Mouse (Mus musculus): Measurements from ENCODE around the gene Rccd1. TPM values are rescaled to one million over a fixed set of nuclear protein-coding genes. Genes with fewer than 3 reads are reported as not detected.

The Rccd1 gene
- polyA plus RNA-seq, 1 experiment from 2014 or later: 16.1 TPM

Other genes with a start within 250 kb of the Rccd1 start
- 237 and 256 TPM in 2 replicates for gene Idh2, start 209.1 kb downstream of the Rccd1 start, polyA plus RNA-seq (2015; fragmentation: Nextera tagmentation; extraction: Ambion mirVana)
- 23.9 and 26.5 TPM in 2 replicates for gene Sema4b, start 137.6 kb downstream of the Rccd1 start, polyA plus RNA-seq (2015; fragmentation: Nextera tagmentation; extraction: Ambion mirVana)
- gene Cib1, start 91.6 kb downstream of the Rccd1 start, polyA plus RNA-seq (2015; fragmentation: Nextera tagmentation; extraction: Ambion mirVana): 35.0 and 38.1 TPM in 2 replicates
- gene Gdpgp1, start 91.6 kb downstream of the Rccd1 start, polyA plus RNA-seq (2015; fragmentation: Nextera tagmentation; extraction: Ambion mirVana): 4.1 and 5.3 TPM in 2 replicates
- gene Ttll13, start 78.1 kb downstream of the Rccd1 start, polyA plus RNA-seq (2015; fragmentation: Nextera tagmentation; extraction: Ambion mirVana): 1.7 and 2.1 TPM in 2 replicates
- gene Ngrn, start 63.2 kb downstream of the Rccd1 start, polyA plus RNA-seq (2015; fragmentation: Nextera tagmentation; extraction: Ambion mirVana): 60.3 and 62.3 TPM in 2 replicates
- 21.8 and 23.4 TPM in 2 replicates for gene Vps33b, start 54.8 kb downstream of the Rccd1 start, polyA plus RNA-seq (2015; fragmentation: Nextera tagmentation; extraction: Ambion mirVana)
- gene Prc1, start 30.0 kb downstream of the Rccd1 start, polyA plus RNA-seq (2015; fragmentation: Nextera tagmentation; extraction: Ambion mirVana): 43.5 and 46.8 TPM in 2 replicates
- 55.5 and 61.5 TPM in 2 replicates for gene Unc45a, start 16.6 kb upstream of the Rccd1 start, polyA plus RNA-seq (2015; fragmentation: Nextera tagmentation; extraction: Ambion mirVana)
- 19.6 and 21.4 TPM in 2 replicates for gene Hddc3, start 18.6 kb upstream of the Rccd1 start, polyA plus RNA-seq (2015; fragmentation: Nextera tagmentation; extraction: Ambion mirVana)
- gene Man2a2, start 46.9 kb upstream of the Rccd1 start, polyA plus RNA-seq (2015; fragmentation: Nextera tagmentation; extraction: Ambion mirVana): 20.8 and 23.4 TPM in 2 replicates
- 6.1 and 6.9 TPM in 2 replicates for gene Fes, start 63.5 kb upstream of the Rccd1 start, polyA plus RNA-seq (2015; fragmentation: Nextera tagmentation; extraction: Ambion mirVana)
- 4.0 and 4.7 TPM in 2 replicates for gene Furin, start 81.0 kb upstream of the Rccd1 start, polyA plus RNA-seq (2015; fragmentation: Nextera tagmentation; extraction: Ambion mirVana)
- gene Blm, start 210.7 kb upstream of the Rccd1 start, polyA plus RNA-seq (2015; fragmentation: Nextera tagmentation; extraction: Ambion mirVana): 11.3 and 13.5 TPM in 2 replicates